Mouse (Mus musculus) activated CD4-positive, CD25-positive, alpha-beta regulatory T cell, adult 4 months (primary cell): Measurements from ENCODE around the gene Gm7102. TPM values are rescaled to one million over a fixed set of nuclear protein-coding genes. Genes with fewer than 3 reads are reported as not detected.
"Not testable (repeated sequence)": the region's sequence is repeated elsewhere in the genome, so short reads cannot be mapped to it uniquely, and the experiment has no call there.

Experiments used
- ATAC-seq: one replicate; pipeline ENCODE4 v1.8.0; 2017
- polyA plus RNA-seq, 2 experiments: library from polyadenylated mRNA; unstranded; fragments of 100-300 nt; shearing (Covaris generic); gene quantifications; one replicate each; pipeline ENCODE4 v1.2.1; 2017

Gene Gm7102
- polyA plus RNA-seq = not detected

DNA sequence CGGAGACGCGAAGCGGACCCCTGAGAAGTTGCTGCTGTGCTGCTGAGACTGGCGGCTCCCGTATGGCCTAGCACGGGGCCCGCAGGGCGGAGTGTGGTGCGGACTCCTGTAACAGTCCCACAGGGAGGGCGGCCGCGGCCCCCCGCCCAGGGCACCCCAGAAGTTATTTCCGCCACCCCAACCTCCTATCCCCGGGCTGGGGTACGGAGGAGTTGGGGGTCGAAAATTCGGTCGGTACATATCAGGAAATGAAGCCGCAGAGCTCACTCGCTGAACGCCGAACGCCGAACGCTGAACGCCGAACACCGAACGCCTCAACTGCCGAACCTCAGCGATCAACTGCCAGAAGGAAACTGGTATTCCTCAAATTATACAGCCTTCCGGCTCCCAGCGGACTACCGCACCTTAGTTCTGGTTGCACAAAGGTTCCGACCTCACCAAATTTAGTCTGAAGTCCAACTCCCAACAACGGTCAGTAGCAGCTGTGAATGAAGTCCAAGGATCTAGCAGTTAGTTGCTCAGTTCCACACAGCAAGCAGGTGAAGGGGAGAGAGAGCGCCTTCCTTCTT is at the start of gene Gm7102:
Gene Gm7102 (minus strand): TSS at position 554 of the 569 bp plus-strand sequence.
- no peak for ATAC-seq

DNA sequence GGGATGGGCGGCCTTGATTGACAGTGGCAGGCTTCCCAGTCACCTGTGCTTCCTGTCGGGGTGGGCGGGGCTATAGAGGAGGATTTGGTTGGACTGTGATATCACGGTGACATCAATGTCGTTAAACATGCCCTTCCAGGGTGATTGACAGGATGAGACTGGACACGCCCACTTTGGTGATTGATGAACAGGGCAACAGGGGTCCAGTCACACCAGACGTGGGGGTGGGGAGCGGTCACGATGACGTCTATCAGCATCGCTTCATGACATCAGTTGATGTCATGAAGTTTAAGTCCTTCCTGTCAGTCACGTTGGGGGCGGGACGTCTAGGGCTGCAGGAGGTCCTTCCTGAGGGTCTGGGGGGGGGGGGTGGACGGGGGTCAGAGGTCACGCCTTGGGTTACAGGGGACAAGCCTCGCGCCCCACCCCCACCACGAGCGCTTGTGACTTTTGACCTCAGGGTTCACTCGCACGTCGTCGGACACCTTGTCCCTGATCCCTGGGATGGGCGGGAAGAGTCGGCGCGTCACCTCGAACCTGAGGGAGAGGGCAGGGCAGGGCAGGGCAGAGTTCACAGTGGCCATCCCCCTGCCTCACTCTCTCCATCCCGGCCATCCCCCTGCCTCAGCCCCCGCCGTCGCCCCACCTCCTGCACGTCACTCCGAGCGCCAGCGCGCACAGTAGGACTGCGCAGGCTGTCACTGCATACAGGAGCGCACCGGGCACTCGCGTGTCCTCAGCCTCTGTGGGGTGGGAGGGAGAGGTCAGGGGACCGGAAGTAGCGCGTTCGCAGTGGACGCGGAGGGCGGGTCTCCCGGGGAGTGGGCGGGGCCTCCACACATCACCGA is 48.8 kb upstream of the Gm7102 start:
- no peak for ATAC-seq

DNA sequence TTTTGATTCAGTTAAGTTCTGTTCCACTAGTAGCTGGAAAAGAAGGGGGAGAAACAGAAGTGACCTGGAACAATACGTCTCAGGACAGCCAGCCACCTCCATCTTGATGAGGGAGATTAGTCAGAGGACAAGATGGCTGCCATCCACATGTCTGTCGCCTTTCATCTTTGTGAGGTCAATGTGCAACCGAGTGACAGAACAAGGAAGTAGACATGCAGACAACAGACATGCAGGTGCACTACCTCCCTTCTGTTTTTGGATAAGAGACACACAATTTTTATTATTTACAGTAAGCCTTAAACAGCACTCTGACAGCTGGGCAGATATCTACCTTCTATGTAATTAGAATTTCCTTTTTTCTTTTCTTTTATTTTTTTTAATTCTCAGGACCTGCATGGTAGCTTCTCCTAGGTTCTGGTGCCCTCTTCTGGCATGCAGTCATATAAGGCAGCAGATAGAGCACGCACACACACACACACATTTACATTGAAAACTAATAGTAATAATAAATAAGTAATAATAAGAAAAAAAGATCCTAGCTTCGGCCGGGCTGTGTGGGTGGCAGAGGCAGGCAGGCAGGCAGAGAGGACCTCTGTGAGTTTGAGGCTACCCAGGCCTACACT is 47.7 kb upstream of the Gm7102 start:
- ATAC-seq = no peak

DNA sequence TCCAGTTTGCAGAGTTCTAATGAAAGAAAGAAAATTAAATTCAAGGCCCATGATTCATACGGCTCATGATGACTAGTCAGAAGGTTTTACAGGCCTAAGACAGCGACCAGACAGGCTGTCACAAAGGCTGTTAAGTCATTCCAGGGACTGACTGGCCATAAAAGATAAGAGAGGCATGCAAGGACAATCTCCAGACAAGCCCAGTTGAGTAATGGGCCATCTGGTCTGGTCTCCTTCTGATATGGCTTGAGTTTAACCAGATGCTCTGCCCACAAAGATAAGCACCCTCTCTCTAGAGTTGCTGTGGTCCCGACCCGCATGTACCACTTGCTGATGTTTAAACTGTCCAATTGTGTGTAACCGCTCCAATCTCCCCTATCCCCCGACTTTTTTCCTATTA is 31.4 kb upstream of the Gm7102 start:
- not testable (repeated sequence) for ATAC-seq

DNA sequence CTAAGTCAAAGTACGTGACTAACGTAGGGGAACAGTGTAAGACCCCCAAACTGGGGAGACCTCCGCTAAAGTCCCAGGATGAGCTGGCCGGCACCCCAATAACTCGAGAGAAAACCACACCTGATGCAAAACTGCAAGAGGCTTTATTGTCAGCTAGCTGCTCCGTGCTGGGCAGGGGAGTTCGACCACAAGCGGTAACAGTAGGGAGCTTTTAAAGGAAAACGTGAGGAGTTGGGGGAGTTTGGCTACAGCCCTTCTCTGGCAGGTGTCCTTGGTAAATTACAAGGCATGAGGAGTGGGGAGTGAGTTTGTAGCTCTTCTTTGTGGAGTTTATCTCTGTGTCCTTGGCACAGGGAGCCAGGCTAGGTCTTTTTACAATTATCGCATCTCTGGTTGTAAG is 23.7 kb upstream of the Gm7102 start:
- no peak for ATAC-seq

DNA sequence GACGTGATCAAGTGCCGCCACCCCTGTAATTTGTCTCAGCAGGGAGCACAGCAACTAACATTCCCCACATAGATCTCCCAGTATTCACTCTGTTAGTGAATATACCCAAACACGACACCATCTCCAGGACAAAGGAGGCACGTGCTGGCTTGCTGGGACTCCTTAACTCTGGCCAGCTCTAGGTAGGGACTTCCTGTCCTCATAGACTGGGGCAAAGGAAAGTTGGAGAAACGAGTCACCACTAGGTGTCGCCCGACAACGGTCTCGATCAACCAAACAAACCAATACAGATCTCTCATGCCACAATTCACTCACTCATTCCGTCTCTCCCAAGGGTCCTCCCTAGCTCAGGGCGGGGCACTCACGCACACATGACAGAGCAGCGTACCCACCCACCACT is 23.2 kb upstream of the Gm7102 start:
- no peak for ATAC-seq

DNA sequence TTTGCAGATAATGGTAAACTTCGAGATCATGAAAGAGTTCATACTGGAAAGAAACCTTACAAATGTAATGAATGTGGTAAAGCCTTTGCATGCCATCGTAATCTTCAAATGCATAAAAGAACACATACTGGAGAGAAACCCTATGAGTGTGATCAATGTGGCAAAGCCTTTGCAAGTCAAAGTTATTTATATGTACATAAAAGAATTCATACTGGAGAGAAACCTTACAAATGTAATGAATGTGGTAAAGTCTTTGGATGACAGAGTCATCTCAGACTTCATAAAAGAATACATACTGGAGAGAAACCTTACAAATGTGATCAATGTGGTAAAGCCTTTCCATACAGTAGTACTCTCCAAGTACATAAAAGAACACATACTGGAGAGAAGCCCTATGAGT is 7.5 kb upstream of the Gm7102 start, which contains the start of gene Gm6020:
Gene Gm6020 (plus strand): TSS at position 301 of the 400 bp plus-strand sequence.
- not testable (repeated sequence) for ATAC-seq

DNA sequence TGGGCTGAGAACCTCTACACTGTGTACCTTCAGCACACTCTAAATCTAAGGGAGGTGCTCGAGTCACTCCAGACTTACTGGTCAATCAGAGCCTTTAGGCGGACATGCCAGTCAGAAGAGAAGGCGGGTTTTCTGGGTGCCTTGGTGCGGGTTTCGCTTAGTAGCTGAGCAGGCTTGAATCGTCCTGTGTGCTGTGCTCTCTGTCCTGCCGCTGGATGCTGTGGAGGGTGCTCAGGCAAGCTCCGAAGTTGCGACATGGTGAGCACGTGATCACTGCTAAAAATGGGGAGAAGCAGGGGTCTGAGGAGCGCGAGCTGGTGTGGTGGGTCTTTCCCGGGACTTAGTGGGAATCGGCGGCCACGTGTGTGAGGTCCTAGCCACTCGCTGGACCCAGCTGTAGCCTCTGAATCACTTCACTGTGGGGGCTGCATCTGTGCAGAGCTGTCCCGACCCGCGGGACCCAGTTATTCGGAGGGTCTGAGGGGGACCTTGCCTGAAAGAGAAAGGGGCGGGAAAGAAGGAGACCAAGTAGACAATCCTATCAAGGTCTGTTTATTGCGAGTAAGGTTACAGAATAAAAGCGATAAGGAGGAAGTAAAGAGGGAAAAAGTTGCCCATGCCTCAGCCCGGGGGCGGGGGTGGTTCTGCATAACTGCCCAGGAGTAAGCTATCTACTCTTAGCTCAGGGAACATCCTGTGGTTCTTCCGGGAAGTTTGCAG is 24.2 kb downstream of the Gm7102 start:
- ATAC-seq = peak; percentile 55

DNA sequence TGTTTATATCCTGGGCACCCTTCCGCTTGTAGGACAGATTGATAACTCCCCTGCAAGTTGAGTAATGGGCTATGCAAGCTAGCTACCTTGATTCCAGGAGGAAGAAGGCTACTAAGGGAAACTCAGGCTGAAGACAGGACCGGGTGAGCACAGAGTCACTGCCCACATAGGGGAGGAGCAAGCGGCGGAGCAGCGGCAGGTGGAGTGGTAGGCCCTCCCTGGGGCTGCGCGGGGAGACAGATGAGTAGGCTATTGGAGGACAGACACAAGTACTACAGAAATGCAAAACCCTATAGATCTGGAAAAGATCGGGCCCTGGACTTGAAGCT is 24.8 kb downstream of the Gm7102 start:
- ATAC-seq = peak; percentile 80

DNA sequence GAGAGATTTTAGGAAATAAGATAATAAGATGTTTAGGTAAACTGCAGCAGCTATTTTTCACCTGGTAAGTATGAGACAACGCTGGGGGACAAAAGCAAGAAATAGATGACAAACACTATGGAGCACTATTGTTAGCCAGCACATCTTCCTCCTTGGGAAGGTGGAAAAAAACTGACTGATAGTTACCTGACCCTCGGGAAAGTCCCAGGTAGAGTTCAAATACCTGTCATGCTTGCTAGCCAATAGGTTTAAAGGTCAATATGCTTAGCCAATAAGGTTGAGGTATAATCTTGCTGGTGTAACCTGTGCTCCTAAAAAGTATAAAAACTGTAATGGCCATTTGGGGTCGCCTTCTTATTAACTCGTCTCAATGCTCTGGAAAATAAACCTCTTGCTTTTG is 34.8 kb downstream of the Gm7102 start:
- no peak for ATAC-seq

DNA sequence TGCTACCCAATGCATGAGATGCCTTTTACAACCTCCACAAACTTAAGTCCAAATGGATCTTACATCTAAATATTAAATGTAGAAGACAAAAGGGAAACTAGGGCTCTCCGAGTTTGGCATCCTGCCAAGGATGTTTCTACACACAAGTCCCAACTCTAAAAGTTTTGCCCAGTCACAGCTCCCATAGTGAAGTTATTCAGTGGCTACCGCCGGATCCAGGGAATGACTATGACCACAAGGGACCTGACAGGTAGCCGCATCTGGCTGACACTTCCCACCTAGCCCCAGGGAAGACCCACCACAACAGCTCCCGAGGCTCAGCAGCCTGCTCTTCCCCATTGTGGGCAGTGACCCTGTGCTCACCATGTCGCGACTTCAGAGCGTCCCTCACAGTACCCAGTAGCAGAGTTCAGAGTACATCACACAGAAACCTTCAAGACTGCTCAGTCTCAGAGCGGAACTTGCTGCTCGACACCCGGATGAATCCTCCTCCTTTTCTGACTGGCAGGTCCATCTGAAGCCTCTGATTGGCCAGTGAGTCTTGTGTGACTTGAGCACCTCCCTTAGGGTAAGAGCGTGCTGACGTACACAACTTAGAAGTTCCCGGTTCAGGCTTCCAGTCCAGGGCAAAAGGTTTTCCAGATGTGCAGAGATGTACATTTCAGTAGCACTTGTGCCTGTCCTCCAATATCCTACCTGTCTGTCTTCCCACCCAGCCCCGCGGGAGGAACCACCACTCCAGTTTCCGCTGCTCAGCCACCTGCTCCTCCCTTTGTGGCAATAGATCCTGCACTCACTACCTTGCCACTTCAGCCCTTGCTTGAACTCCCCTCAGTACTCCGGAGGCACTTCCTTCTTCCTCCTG is 35.5 kb downstream of the Gm7102 start, which contains the start of gene Zfp950:
Gene Zfp950 (minus strand): TSS at position 499 of the 865 bp plus-strand sequence.
- peak; percentile 99 for ATAC-seq

DNA sequence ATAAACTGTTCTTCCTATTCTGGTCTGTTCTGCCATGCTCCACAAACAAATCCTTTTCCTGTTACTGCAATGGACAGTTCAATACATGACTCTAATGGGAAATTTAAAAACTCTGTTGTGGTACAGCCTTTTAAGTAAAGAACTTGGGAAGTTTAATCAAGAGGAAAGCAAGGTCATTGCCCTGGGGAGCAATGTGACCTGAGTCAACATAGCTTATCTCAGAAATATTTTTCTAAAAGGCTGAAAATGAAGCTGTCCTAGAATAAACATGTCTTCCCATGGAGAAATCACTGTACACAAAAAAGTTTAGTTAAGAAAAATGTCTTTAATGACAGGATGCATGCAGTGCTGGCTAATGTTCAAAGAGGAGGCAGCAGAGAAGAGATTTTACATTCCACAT is 37.5 kb downstream of the Gm7102 start:
- ATAC-seq = no peak

DNA sequence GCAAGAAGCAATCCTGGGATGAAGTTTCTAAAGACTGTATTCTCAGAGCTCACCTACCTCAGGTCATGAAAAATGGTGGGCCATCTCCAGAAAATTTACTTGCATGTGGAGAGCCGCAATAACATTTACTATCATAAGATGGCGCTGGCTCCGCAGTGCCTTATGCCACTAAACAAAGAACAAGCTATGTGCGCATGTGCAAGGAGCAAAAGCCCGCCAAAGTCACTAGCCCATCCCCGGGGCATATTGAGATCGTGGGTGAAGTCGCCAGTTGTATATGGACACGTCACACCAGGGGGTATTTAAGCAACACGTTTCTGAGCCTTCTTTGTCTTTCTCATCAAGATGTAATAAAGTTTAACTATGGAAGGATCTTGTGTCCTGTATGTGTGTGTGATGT is 45.0 kb downstream of the Gm7102 start:
- no peak for ATAC-seq

Other genes with a start within 250 kb of the Gm7102 start
- 10 to 100 TPM; 40.6 to 44.0 TPM for gene Zfp950, start 35.5 kb downstream of the Gm7102 start, polyA plus RNA-seq
- gene Gm6020, start 7.6 kb upstream of the Gm7102 start, polyA plus RNA-seq = not detected
- 1 to 10 TPM in 1 of 2 experiments, under 1 TPM in 1; 0.67 to 2.2 TPM for gene Csf2ra, start 52.1 kb upstream of the Gm7102 start, polyA plus RNA-seq
- gene Gm21060, start 120.8 kb upstream of the Gm7102 start, polyA plus RNA-seq = not detected